Mouse (Mus musculus) myocyte (in vitro differentiated cells): Measurements from ENCODE around the gene Rpl11.
"Not testable (repeated sequence)": the region's sequence is repeated elsewhere in the genome, so short reads cannot be mapped to it uniquely, and the experiment has no call there.

Experiments
- CEBPB ChIP-seq: IDR thresholded peaks from 2 replicates; pipeline ENCODE4 v1.6.1; 2011; ENCODE audit warnings: mild to moderate bottlenecking, moderate library complexity; ENCODE audit not compliant: poor library complexity, insufficient read depth, severe bottlenecking
- MYOD1 ChIP-seq, 3 experiments: IDR thresholded peaks; one replicate each; pipeline ENCODE4 v1.6.1; 2011; ENCODE audit warnings: control low read depth in 2 of 3, low read depth in 2 of 3, mild to moderate bottlenecking in 2 of 3, moderate library complexity in 1 of 3; ENCODE audit not compliant: insufficient read length in 2 of 3, control insufficient read depth in 1 of 3
- MYOG ChIP-seq, 3 experiments: IDR thresholded peaks; one replicate each; pipeline ENCODE4 v1.6.1; 2011; ENCODE audit warnings: control low read depth in 2 of 3, low read depth in 2 of 3, mild to moderate bottlenecking in 2 of 3; ENCODE audit not compliant: insufficient read length in 2 of 3, control insufficient read depth in 1 of 3, insufficient read depth in 1 of 3
- POLR2A ChIP-seq: IDR thresholded peaks from one replicate; pipeline ENCODE4 v1.6.1; 2011; ENCODE audit warnings: low read depth, mild to moderate bottlenecking, control low read depth, moderate library complexity; ENCODE audit not compliant: insufficient read length
- TCF12 ChIP-seq: IDR thresholded peaks from one replicate; pipeline ENCODE4 v1.6.1; 2011; ENCODE audit warnings: mild to moderate bottlenecking, control low read depth; ENCODE audit not compliant: poor library complexity, insufficient read depth, severe bottlenecking
- TCF3 ChIP-seq: IDR thresholded peaks from one replicate; pipeline ENCODE4 v1.6.1; 2011; ENCODE audit warnings: low read depth, control low read depth; ENCODE audit not compliant: insufficient read length
- USF1 ChIP-seq: IDR thresholded peaks from one replicate; pipeline ENCODE4 v1.6.1; 2011; ENCODE audit warnings: low read depth, mild to moderate bottlenecking, control low read depth, moderate library complexity

DNA sequence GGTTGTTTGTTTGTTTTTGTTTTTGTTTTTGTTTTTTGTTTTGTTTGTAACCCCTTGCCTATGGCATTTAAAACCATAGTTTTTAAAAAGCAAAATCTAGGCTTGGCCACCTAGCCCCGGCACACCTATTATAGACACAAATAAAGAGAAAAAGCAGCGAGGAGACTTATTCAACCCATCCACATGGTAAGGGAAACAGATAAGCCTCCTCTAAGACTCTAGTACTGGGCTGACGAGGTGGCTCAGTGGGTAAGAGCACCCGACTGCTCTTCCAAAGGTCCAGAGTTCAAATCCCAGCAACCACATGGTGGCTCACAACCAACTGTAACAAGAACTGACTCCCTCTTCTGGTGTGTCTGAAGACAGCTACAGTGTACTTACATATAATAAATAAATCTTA, 48.5 kb upstream of the Rpl11 start:
- TF ChIP-seq POLR2A; CEBPB; USF1; TCF12; MYOG (IDR thresholded peaks at IDR 0.05; ENCODE audit: control insufficient read depth in 1 of 3, insufficient read depth in 1 of 3, insufficient read length in 2 of 3, low read depth in 2 of 3); MYOD1 (IDR thresholded peaks at IDR 0.05; ENCODE audit: control insufficient read depth in 1 of 3, insufficient read length in 2 of 3, low read depth in 2 of 3); TCF3: not testable (repeated sequence)
